Mouse (Mus musculus) liver, embryonic 16.5 days (tissue): ENCODE data around the gene Fars2. TPM values are rescaled to one million over a fixed set of nuclear protein-coding genes. Genes with fewer than 3 reads are reported as not detected.

Source experiments
- ATAC-seq: fragments of 200-750 bp; cut with Nextera tagmentation; 2 replicates; pipeline ENCODE4 v1.8.0; 2017; ENCODE audit warnings: low read depth, mild to moderate bottlenecking, moderate number of reproducible peaks, moderate library complexity
- H3K27ac ChIP-seq: fragments of 300-500 bp; sonication (generic); 2 replicates; pipeline ENCODE4 v1.5.1; 2014; ENCODE audit warnings: mild to moderate bottlenecking, low read length
- H3K27me3 ChIP-seq: fragments of 300-500 bp; sonication (generic); 2 replicates; pipeline ENCODE4 v1.6.1; 2014; ENCODE audit warnings: low read depth, low read length, mixed read lengths; ENCODE audit not compliant: control insufficient read depth, insufficient read depth
- H3K36me3 ChIP-seq: fragments of 300-500 bp; sonication (generic); 2 replicates; pipeline ENCODE4 v1.6.1; 2014; ENCODE audit warnings: mild to moderate bottlenecking; ENCODE audit not compliant: control insufficient read depth, insufficient read depth
- H3K4me1 ChIP-seq: fragments of 300-500 bp; sonication (generic); 2 replicates; pipeline ENCODE4 v1.6.1; 2014; ENCODE audit warnings: low read depth, low read length, mixed read lengths; ENCODE audit not compliant: control insufficient read depth
- H3K4me2 ChIP-seq: fragments of 300-500 bp; sonication (generic); 2 replicates; pipeline ENCODE4 v1.6.1; 2014; ENCODE audit warnings: low read depth, low read length, mixed read lengths
- H3K4me3 ChIP-seq: fragments of 300-500 bp; sonication (generic); 2 replicates; pipeline ENCODE4 v1.5.1; 2014; ENCODE audit warnings: low read depth, mild to moderate bottlenecking, low read length
- H3K9ac ChIP-seq: fragments of 300-500 bp; sonication (generic); 2 replicates; pipeline ENCODE4 v1.6.1; 2014; ENCODE audit warnings: low read depth, low read length
- H3K9me3 ChIP-seq: fragments of 300-500 bp; sonication (generic); replicated peaks from 2 replicates; pipeline ENCODE4 v1.6.1; 2016; ENCODE audit warnings: low read length; ENCODE audit not compliant: control insufficient read depth
- WGBS: fragments of 180-500 bp; shearing (Covaris S2); extraction: QIAGEN DNeasy Blood & Tissue Kit; methylation state at CpG from one replicate; pipeline ENCODE4 v1.1.7; 2014; ENCODE audit not compliant: insufficient replicate concordance; 5-methylcytosine and 5-hydroxymethylcytosine counted together
- polyA plus RNA-seq: library from polyadenylated mRNA; unstranded; fragments of >200 nt; fragmentation: Nextera tagmentation; extraction: Ambion mirVana; gene quantifications from 2 replicates; pipeline ENCODE4 v1.2.1, GENCODE M21; 2015

Gene Fars2
- polyA plus RNA-seq, 1 experiment from 2014 or later = 26.0 TPM

DNA sequence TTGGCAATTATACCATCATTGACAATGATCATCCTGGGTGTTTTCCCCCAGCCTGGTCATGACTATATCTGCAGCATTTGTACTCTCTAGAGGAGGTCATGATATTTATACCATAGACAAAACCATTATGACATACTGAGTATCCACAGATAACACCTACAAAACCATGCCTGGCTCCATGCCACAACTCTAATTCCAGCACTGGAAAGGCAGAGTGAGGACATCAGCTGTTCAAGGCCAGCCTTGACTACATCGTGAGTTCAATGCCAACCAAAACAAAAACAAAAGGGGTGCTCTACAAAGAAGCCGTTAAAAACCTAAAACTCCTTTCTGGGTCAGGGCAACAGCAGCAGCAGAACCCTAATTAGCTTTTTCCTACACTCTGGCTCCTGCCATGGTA is 392.9 kb downstream of the Fars2 start:
- Histone ChIP-seq H3K4me2 (no peak overlapping the region), H3K4me3 (no peak overlapping the region), H3K4me1 (no peaks in the 10 kb centered on the region), H3K27me3 (no peaks in the 10 kb centered on the region), H3K36me3 (no peaks in the 10 kb centered on the region), H3K9me3 (no peaks in the 10 kb centered on the region), H3K9ac (no peak overlapping the region), H3K27ac (no peak overlapping the region)
- WGBS = 72% methylated on average over 2 of the region's 2 CpGs
- no peak for ATAC-seq

DNA sequence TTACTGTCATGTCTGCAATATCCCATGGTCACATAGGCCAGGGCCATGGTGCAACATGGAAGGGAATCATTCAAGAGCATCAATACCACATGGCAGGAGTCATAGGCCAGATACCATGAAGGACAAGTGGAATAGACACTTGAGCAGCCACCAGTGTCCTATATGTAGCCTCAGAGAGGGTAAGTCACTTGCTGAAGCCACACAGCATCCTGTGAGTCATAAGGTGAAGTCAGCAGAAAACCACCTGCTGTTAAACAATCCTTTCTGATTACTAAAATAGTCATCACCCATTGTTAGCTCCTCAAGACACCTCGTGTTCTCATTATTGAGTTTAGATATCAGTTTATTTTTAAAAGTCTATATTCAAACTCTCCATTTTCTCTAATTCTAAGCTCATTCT is 395.9 kb downstream of the Fars2 start:
- H3K36me3 ChIP-seq = no peaks in the 10 kb centered on the region
- no peak overlapping the region for H3K27ac ChIP-seq
- H3K9me3 ChIP-seq = no peaks in the 10 kb centered on the region
- H3K4me3 ChIP-seq = no peak overlapping the region
- no peaks in the 10 kb centered on the region for H3K4me1 ChIP-seq
- H3K27me3 ChIP-seq = no peaks in the 10 kb centered on the region
- WGBS = 54% methylated on average over 1 of the region's 1 CpGs
- H3K4me2 ChIP-seq = no peak overlapping the region
- ATAC-seq = no peak
- H3K9ac ChIP-seq = no peak overlapping the region

DNA sequence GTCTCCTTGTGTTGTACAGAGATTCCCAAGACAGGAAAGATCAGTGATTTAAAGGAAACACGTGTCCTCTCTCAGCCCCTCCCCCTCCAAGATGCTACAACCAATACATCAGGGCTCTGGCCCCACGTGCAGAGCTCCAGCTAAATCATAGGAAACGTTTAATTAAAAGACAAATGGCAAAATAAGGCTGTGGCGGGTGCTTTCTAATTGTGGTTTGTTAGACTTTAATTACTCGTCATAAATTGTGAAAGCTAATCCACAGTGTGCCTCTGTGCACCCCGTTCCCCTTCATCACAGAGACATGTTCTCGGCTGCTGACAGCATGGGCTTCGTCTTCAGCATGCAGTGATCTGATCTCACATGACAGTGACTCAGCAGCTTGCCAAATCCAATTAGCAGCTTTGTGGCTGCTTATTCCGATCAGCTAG is 400.9 kb downstream of the Fars2 start:
- 44% methylated on average over 9 of the region's 9 CpGs for WGBS
- no peak overlapping the region for H3K4me2 ChIP-seq
- H3K9ac ChIP-seq = no peak overlapping the region
- no peak overlapping the region for H3K4me3 ChIP-seq
- no peak overlapping the region for H3K27ac ChIP-seq
- H3K36me3 ChIP-seq = no peaks in the 10 kb centered on the region
- H3K4me1 ChIP-seq = no peaks in the 10 kb centered on the region
- no peak for ATAC-seq
- no peaks in the 10 kb centered on the region for H3K9me3 ChIP-seq
- H3K27me3 ChIP-seq = no peaks in the 10 kb centered on the region

DNA sequence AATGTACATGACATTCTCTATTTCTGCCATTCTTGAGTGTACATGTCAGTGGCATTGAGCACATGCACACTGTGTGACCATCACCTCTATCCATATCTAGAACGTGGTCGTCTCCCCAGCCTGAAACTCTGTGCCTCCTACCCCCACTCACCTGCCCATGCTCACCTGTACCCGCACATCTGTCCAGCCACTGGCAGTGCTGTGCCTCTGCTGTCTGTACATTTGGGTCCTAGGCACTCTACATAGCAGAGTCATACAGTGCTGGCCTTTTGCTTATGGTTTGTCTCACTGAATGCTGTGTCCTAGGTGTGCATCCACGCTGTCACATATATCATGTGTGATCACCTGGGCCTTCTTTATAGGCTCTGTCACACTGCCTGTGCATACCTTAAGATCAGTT is 410.5 kb downstream of the Fars2 start:
- H3K4me3 ChIP-seq = no peak overlapping the region
- H3K9me3 ChIP-seq = no peaks in the 10 kb centered on the region
- H3K4me1 ChIP-seq = no peaks in the 10 kb centered on the region
- H3K4me2 ChIP-seq = no peak overlapping the region
- no peak overlapping the region for H3K27ac ChIP-seq
- WGBS = 65% methylated on average over 4 of the region's 4 CpGs
- H3K9ac ChIP-seq = no peak overlapping the region
- no peaks in the 10 kb centered on the region for H3K27me3 ChIP-seq
- no peak for ATAC-seq
- H3K36me3 ChIP-seq = no peaks in the 10 kb centered on the region

DNA sequence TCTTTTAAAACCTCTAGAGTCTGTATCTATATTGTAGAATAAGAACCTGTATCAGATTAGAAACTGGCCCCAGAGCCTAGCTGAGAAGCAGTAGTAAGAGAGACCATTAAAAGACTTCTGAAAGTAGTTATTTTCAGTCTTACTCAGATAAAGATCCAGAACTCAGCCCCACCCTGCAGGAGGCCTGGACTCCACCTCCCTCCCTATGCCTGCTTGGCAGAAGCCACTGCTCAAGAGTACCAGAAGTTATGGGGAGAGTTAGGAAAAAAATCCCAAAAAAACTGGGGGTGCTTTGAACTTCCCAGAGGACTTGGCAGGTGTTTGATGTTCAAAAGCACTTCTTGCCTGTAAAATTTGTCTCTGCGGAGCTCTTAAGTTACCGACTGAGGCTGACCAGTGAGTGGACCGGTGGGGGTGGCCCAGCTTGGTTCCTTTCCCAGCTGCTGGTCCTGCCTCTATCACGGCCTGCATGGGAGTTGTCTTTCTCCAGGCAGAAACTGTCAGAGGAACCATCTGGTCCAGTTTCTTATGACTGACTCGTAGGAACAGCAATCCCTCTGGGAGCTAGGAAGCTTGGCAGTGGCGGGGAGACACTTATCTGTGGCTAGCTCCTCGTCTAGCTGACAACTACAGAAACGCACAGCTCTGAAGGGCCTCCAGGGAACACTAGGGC is 411.1 kb downstream of the Fars2 start:
- no peaks in the 10 kb centered on the region for H3K9me3 ChIP-seq
- no peak overlapping the region for H3K27ac ChIP-seq
- H3K4me3 ChIP-seq = no peak overlapping the region
- no peak overlapping the region for H3K4me2 ChIP-seq
- no peak overlapping the region for H3K9ac ChIP-seq
- H3K27me3 ChIP-seq = no peaks in the 10 kb centered on the region
- ATAC-seq = no peak
- 66% methylated on average over 8 of the region's 8 CpGs for WGBS
- H3K36me3 ChIP-seq = no peaks in the 10 kb centered on the region
- H3K4me1 ChIP-seq = no peaks in the 10 kb centered on the region

DNA sequence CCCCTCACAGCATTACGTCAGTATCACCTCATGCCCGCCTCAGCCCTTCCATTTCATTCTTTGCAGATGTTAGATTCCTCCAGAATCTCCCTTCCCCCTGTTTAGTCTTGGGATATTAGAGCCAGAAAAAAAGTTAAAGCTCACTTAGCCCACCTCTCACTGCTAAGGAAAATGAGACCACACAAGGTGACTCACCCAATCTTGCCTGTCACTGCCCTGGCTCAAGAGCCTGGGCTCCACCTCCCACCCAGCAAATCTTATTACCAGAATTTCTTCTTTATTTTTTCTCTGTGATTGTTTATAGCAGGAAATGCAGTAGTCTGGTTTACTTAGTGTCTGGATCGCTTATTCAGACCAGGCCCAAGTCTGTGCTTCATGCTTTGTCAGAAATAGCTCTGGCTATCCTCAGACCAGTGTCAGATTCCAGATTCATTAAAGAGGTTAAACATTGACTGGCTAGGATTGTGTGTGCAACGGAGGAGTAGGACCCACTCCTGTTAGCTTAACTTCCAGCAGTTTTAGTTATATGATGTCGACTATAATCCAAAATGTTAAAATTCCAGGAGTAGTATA is 412.3 kb downstream of the Fars2 start:
- H3K9ac ChIP-seq = no peak overlapping the region
- no peak overlapping the region for H3K27ac ChIP-seq
- 55% methylated on average over 5 of the region's 5 CpGs for WGBS
- no peaks in the 10 kb centered on the region for H3K36me3 ChIP-seq
- no peaks in the 10 kb centered on the region for H3K4me1 ChIP-seq
- no peaks in the 10 kb centered on the region for H3K9me3 ChIP-seq
- H3K4me3 ChIP-seq = no peak overlapping the region
- ATAC-seq = no peak
- no peaks in the 10 kb centered on the region for H3K27me3 ChIP-seq
- H3K4me2 ChIP-seq = no peak overlapping the region

DNA sequence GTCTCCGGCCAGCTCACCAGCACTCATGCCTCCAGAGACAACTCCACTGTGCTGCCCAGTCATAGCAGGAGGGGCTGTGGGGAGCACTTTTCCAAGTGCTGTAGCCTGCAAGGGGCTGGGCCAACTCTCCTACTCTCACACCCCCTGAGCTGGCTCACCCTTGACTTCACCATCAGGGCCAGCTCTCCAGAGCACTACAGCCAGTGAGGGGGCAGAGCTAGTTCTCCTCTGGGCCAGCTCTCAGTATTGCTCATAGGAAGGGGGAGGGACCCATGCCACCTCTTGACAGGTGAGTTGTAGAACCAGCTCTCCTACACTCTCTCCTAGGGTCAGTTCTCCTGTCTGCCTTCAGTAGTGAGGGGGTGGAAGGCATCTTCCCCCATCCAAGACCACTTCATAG is 413.6 kb downstream of the Fars2 start:
- Histone ChIP-seq H3K4me1 (no peaks in the 10 kb centered on the region), H3K9me3 (no peaks in the 10 kb centered on the region), H3K27me3 (no peaks in the 10 kb centered on the region), H3K36me3 (no peaks in the 10 kb centered on the region), H3K9ac (no peak overlapping the region), H3K4me3 (no peak overlapping the region), H3K4me2 (no peak overlapping the region), H3K27ac (no peak overlapping the region)
- ATAC-seq = no peak
- 82% methylated on average over 1 of the region's 1 CpGs for WGBS

DNA sequence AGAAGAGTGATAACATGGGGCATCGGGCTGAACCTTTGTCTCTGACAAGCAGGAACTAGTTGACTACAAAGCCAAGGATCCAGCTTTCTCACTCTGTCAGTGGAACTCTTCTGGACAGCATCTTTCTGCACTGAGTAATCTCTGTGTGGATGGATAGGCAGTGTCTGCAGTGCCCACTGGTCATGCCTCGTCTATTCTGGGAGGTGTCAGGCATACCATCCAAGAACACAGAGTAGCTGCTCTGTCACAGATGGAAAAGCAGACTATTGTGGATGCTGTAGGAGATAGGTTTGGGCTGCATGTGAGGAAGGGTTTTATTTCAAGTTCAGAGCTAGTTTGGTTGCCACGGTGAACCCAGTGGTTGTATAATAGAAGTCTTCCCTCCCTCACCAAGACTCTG is 414.7 kb downstream of the Fars2 start:
- H3K4me1 ChIP-seq = no peaks in the 10 kb centered on the region
- H3K4me2 ChIP-seq = no peak overlapping the region
- H3K27me3 ChIP-seq = no peaks in the 10 kb centered on the region
- H3K9ac ChIP-seq = no peak overlapping the region
- no peaks in the 10 kb centered on the region for H3K36me3 ChIP-seq
- no peak overlapping the region for H3K4me3 ChIP-seq
- H3K9me3 ChIP-seq = no peaks in the 10 kb centered on the region
- ATAC-seq = no peak
- H3K27ac ChIP-seq = no peak overlapping the region
- WGBS = 63% methylated on average over 3 of the region's 3 CpGs

DNA sequence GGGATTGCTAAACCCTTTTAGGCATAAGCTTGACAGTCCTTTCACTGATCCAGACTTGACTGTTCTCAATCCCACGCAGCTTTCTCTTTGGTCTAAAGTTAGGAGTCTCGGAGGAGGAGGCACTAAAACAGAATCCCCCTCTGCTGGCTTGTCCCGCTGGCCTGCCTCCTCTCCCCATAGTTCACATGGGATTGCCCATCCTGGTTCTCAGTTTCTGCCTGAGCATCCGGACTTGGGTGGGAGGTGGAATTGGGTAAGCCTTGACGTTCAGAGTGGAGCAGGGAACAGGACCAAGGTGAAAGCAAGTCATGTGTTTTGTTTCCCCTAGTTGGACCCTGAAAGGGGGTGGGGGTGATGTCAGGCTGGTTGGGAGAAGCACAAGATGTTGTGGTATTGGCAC is 415.9 kb downstream of the Fars2 start:
- Histone ChIP-seq H3K27me3 (no peaks in the 10 kb centered on the region), H3K4me3 (no peak overlapping the region), H3K36me3 (no peaks in the 10 kb centered on the region), H3K4me2 (no peak overlapping the region), H3K27ac (no peak overlapping the region), H3K4me1 (no peaks in the 10 kb centered on the region), H3K9me3 (no peaks in the 10 kb centered on the region), H3K9ac (no peak overlapping the region)
- 72% methylated on average over 5 of the region's 5 CpGs for WGBS
- no peak for ATAC-seq
